Mouse (Mus musculus) small intestine, adult 2 months (tissue): ENCODE results near the gene Pappa.

Experiments used
- CTCF ChIP-seq: fragments of 200-500 bp; IDR thresholded peaks from 2 replicates; pipeline ENCODE4 v1.5.1; 2012; ENCODE audit warnings: low read depth, mild to moderate bottlenecking, control low read depth, inconsistent platforms, low read length, moderate library complexity, mixed read lengths; ENCODE audit not compliant: insufficient replicate concordance, insufficient read length; ENCODE audit errors: extremely low read depth
- POLR2A ChIP-seq: fragments of 200-500 bp; IDR thresholded peaks from 2 replicates; pipeline ENCODE4 v1.6.1; 2012; ENCODE audit warnings: low read depth, mild to moderate bottlenecking, control low read depth, inconsistent platforms, low read length, moderate library complexity

- TF ChIP-seq CTCF (no peak), POLR2A (no peak)
These were observed 68.8 kb downstream of the Pappa start for GRCm38 (mm10) chr4:65192810-65193209.
